In the genomic region with DNA sequence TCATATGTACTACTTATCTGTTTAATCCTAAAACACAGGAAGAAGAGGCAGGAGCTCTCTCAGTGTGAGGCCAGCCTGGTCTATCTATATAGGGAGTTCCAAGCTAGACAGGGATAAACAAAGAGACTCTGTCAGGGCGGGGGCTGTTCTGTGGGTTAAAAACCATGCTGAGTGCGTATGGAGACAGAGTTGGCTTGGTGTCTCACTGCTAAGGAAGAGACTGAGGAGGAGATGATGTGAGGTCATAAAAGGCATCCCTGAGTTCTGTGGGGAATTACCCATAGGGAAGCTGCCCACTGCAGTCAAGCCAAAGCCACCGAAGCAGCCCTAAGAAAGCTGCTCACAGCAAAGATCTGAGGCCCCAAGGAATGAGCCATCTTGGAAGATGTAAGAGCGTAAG, we compare ENCODE assay signal across 8 mouse cellular contexts. TPM values are rescaled to one million over a fixed set of nuclear protein-coding genes. Genes with fewer than 3 reads are reported as not detected.
DNase-seq lines count a peak whose midpoint lies in the region; ATAC-seq and TF ChIP-seq lines count a peak whose summit lies in the region.

A gene (plus strand): TSS at position 301 of the 400 bp plus-strand sequence.

- no peak within 1 kb of the TSS for H3K4me3 ChIP-seq in liver, embryonic 11.5 days (ENCODE audit: low read depth, low read length)
- no peak within 1 kb of the TSS for H3K4me3 ChIP-seq in liver, postnatal 0 days (ENCODE audit: low read depth, low read length)
- H3K4me3 ChIP-seq in embryonic fibroblast, embryonic 13.5 days (ENCODE audit: insufficient read depth, low read length) = no peak within 1 kb of the TSS
- H3K4me3 ChIP-seq in hindbrain, embryonic 10.5 days = no peak within 1 kb of the TSS
- H3K4me3 ChIP-seq in midbrain, embryonic 13.5 days (replicated peaks) = no peak within 1 kb of the TSS

- TF ChIP-seq EP300 in liver, postnatal 0 days (IDR thresholded peaks at IDR 0.05; ENCODE audit: low read depth) = no peak

- peaks cover 6% of the 10 kb centered on the region; the same call in 1 of the 2 replicates for H3K27me3 ChIP-seq in liver, embryonic 11.5 days (replicated peaks; ENCODE audit: control insufficient read depth, insufficient read depth, low read length)
- peaks cover 10% of the 10 kb centered on the region; the same call in 1 of the 2 replicates for H3K27me3 ChIP-seq in liver, postnatal 0 days (ENCODE audit: insufficient read depth, low read length)
- H3K27me3 ChIP-seq in hindbrain, embryonic 10.5 days (ENCODE audit: insufficient read depth, poor library complexity, severe bottlenecking) = no peaks in the 10 kb centered on the region
- no peaks in the 10 kb centered on the region for H3K27me3 ChIP-seq in midbrain, embryonic 13.5 days

- H3K4me1 ChIP-seq in liver, embryonic 11.5 days (replicated peaks; ENCODE audit: control insufficient read depth, insufficient read depth, low read length) = peaks cover under 1% of the 10 kb centered on the region; the same call in 1 of the 2 replicates
- H3K4me1 ChIP-seq in liver, postnatal 0 days (ENCODE audit: insufficient read depth) = peaks cover 4% of the 10 kb centered on the region
- H3K4me1 ChIP-seq in embryonic fibroblast, embryonic 13.5 days (ENCODE audit: control insufficient read depth, insufficient read depth, low read length) = peaks cover 12% of the 10 kb centered on the region; the same call in 1 of the 2 replicates
- peaks cover 29% of the 10 kb centered on the region for H3K4me1 ChIP-seq in hindbrain, embryonic 10.5 days (replicated peaks)
- peaks cover 32% of the 10 kb centered on the region for H3K4me1 ChIP-seq in midbrain, embryonic 13.5 days (replicated peaks)

- no peak within 1 kb of the TSS for H3K9ac ChIP-seq in liver, embryonic 11.5 days (ENCODE audit: low read depth, low read length)
- H3K9ac ChIP-seq in liver, postnatal 0 days (replicated peaks) = no peak within 1 kb of the TSS
- H3K9ac ChIP-seq in midbrain, embryonic 13.5 days (replicated peaks) = no peak within 1 kb of the TSS

- TF ChIP-seq POLR2A in embryonic fibroblast, embryonic 13.5 days (IDR thresholded peaks at IDR 0.05; ENCODE audit: low read depth, low read length) = no peak

- no peaks in the 10 kb centered on the region for H3K9me3 ChIP-seq in liver, embryonic 11.5 days (ENCODE audit: control insufficient read depth, low read length)
- no peaks in the 10 kb centered on the region for H3K9me3 ChIP-seq in liver, postnatal 0 days (ENCODE audit: low read length)
- no peaks in the 10 kb centered on the region for H3K9me3 ChIP-seq in hindbrain, embryonic 10.5 days
- no peaks in the 10 kb centered on the region for H3K9me3 ChIP-seq in midbrain, embryonic 13.5 days

- no peak for TF ChIP-seq CTCF in liver, postnatal 0 days (IDR thresholded peaks at IDR 0.05; ENCODE audit: low read depth)
- TF ChIP-seq CTCF in embryonic fibroblast, embryonic 13.5 days (IDR thresholded peaks at IDR 0.05; ENCODE audit: borderline replicate concordance, insufficient read depth, low read length) = no peak

- H3K27ac ChIP-seq in liver, embryonic 11.5 days (ENCODE audit: low read depth, low read length) = no peak within 1 kb of the TSS
- no peak within 1 kb of the TSS for H3K27ac ChIP-seq in liver, postnatal 0 days (ENCODE audit: low read depth)
- H3K27ac ChIP-seq in embryonic fibroblast, embryonic 13.5 days (ENCODE audit: insufficient read depth, low read length) = no peak within 1 kb of the TSS
- H3K27ac ChIP-seq in hindbrain, embryonic 10.5 days = no peak within 1 kb of the TSS
- H3K27ac ChIP-seq in midbrain, embryonic 13.5 days = no peak within 1 kb of the TSS

- H3K36me3 ChIP-seq in liver, embryonic 11.5 days (ENCODE audit: control insufficient read depth, insufficient read depth, low read length) = no peaks in the 10 kb centered on the region
- no peaks in the 10 kb centered on the region for H3K36me3 ChIP-seq in liver, postnatal 0 days (replicated peaks; ENCODE audit: insufficient read depth, low read length)
- no peaks in the 10 kb centered on the region for H3K36me3 ChIP-seq in hindbrain, embryonic 10.5 days
- H3K36me3 ChIP-seq in midbrain, embryonic 13.5 days = no peaks in the 10 kb centered on the region

- WGBS in liver, embryonic 11.5 days = 89% methylated on average over 4 of the region's 4 CpGs
- WGBS in liver, postnatal 0 days (ENCODE audit: insufficient replicate concordance) = 79% methylated on average over 4 of the region's 4 CpGs
- WGBS in hindbrain, embryonic 10.5 days = 93% methylated on average over 4 of the region's 4 CpGs
- 88% methylated on average over 4 of the region's 4 CpGs for WGBS in midbrain, embryonic 13.5 days

- DNase-seq in liver, embryonic 11.5 days (ENCODE audit: low spot score) = no peak
- no peak for DNase-seq in liver, postnatal 0 days
- DNase-seq in hindbrain, embryonic 10.5 days (ENCODE audit: low spot score) = no peak
- no peak for DNase-seq in B cell, adult 2 months
- DNase-seq in lung, postnatal 4 days = no peak
- no peak for DNase-seq in retina, embryonic 14.5 days (ENCODE audit: low spot score)

- ATAC-seq in liver, embryonic 11.5 days (replicated peaks; ENCODE audit: low FRiP score) = no peak
- no peak for ATAC-seq in liver, postnatal 0 days
- no peak for ATAC-seq in midbrain, embryonic 13.5 days

- H3K4me2 ChIP-seq in liver, embryonic 11.5 days = no peak within 1 kb of the TSS
- no peak within 1 kb of the TSS for H3K4me2 ChIP-seq in liver, postnatal 0 days (ENCODE audit: low read depth, low read length)
- no peak within 1 kb of the TSS for H3K4me2 ChIP-seq in midbrain, embryonic 13.5 days (replicated peaks)

RNA-seq across cellular contexts. Expression of the gene that starts here (rescaled TPM):
- polyA plus RNA-seq in liver, embryonic 11.5 days (2014; fragmentation: Nextera tagmentation; extraction: Ambion mirVana) = 17.0 and 18.0 TPM in 2 replicates
- 4.8 and 5.0 TPM in 2 replicates for polyA plus RNA-seq in liver, postnatal 0 days (2015; fragmentation: Nextera tagmentation; extraction: Ambion mirVana)
- 25.5 and 28.0 TPM in 2 replicates for polyA plus RNA-seq in embryonic fibroblast, embryonic 13.5 days (2011; ENCODE audit: insufficient read length, low read depth, missing spikeins)
- 84.0 and 94.7 TPM in 2 replicates for polyA plus RNA-seq in hindbrain, embryonic 10.5 days (2016; fragmentation: Nextera tagmentation; extraction: Ambion mirVana)
- 133 and 140 TPM in 2 replicates for polyA plus RNA-seq in midbrain, embryonic 13.5 days (2015; fragmentation: Nextera tagmentation; extraction: Ambion mirVana)
